Mouse (Mus musculus) myocyte (in vitro differentiated cells): Measurements from ENCODE around the gene Mrgprb2. TPM values are rescaled to one million over a fixed set of nuclear protein-coding genes. Genes with fewer than 3 reads are reported as not detected.

ENCODE experiments used
- H3K27me3 ChIP-seq: one replicate; pipeline ENCODE4 v1.6.1; 2011; ENCODE audit not compliant: control insufficient read depth, insufficient read depth, insufficient read length
- H3K36me3 ChIP-seq: one replicate; pipeline ENCODE4 v1.6.1; 2011; ENCODE audit not compliant: control insufficient read depth, insufficient read depth
- H3K4me2 ChIP-seq: one replicate; pipeline ENCODE4 v1.6.1; 2011; ENCODE audit warnings: low read depth, control low read depth
- H3K4me3 ChIP-seq: one replicate; pipeline ENCODE4 v1.5.1; 2011; ENCODE audit warnings: mild to moderate bottlenecking, control low read depth, moderate library complexity
- H3K79me2 ChIP-seq: one replicate; pipeline ENCODE4 v1.6.1; 2011; ENCODE audit not compliant: control insufficient read depth, insufficient read depth
- H3ac ChIP-seq: one replicate; pipeline ENCODE4 v1.6.1; 2011; ENCODE audit not compliant: control insufficient read depth, insufficient read length
- CEBPB ChIP-seq: IDR thresholded peaks from 2 replicates; pipeline ENCODE4 v1.6.1; 2011; ENCODE audit warnings: mild to moderate bottlenecking, moderate library complexity; ENCODE audit not compliant: poor library complexity, insufficient read depth, severe bottlenecking
- MYOD1 ChIP-seq, 3 experiments: IDR thresholded peaks; one replicate each; pipeline ENCODE4 v1.6.1; 2011; ENCODE audit warnings: control low read depth in 2 of 3, low read depth in 2 of 3, mild to moderate bottlenecking in 2 of 3, moderate library complexity in 1 of 3; ENCODE audit not compliant: insufficient read length in 2 of 3, control insufficient read depth in 1 of 3
- POLR2A ChIP-seq: IDR thresholded peaks from one replicate; pipeline ENCODE4 v1.6.1; 2011; ENCODE audit warnings: low read depth, mild to moderate bottlenecking, control low read depth, moderate library complexity; ENCODE audit not compliant: insufficient read length
- POLR2AphosphoS2 ChIP-seq: IDR thresholded peaks from one replicate; pipeline ENCODE4 v1.6.1; 2011; ENCODE audit warnings: low read depth, control low read depth; ENCODE audit not compliant: insufficient read length
- SRF ChIP-seq: IDR thresholded peaks from one replicate; pipeline ENCODE4 v1.6.1; 2011; ENCODE audit warnings: low read depth; ENCODE audit not compliant: control insufficient read depth, insufficient read length
- TCF12 ChIP-seq: IDR thresholded peaks from one replicate; pipeline ENCODE4 v1.6.1; 2011; ENCODE audit warnings: mild to moderate bottlenecking, control low read depth; ENCODE audit not compliant: poor library complexity, insufficient read depth, severe bottlenecking
- TCF3 ChIP-seq: IDR thresholded peaks from one replicate; pipeline ENCODE4 v1.6.1; 2011; ENCODE audit warnings: low read depth, control low read depth; ENCODE audit not compliant: insufficient read length
- USF1 ChIP-seq: IDR thresholded peaks from one replicate; pipeline ENCODE4 v1.6.1; 2011; ENCODE audit warnings: low read depth, mild to moderate bottlenecking, control low read depth, moderate library complexity
- polyA plus RNA-seq: library from polyadenylated mRNA; unstranded; fragments of >200 nt; fragmentation: generic; extraction: Trizol; gene quantifications from one replicate; pipeline ENCODE4 v1.2.1, GENCODE M21; 2012; ENCODE audit warnings: missing spikeins

Gene Mrgprb2
- polyA plus RNA-seq, result not detected

DNA sequence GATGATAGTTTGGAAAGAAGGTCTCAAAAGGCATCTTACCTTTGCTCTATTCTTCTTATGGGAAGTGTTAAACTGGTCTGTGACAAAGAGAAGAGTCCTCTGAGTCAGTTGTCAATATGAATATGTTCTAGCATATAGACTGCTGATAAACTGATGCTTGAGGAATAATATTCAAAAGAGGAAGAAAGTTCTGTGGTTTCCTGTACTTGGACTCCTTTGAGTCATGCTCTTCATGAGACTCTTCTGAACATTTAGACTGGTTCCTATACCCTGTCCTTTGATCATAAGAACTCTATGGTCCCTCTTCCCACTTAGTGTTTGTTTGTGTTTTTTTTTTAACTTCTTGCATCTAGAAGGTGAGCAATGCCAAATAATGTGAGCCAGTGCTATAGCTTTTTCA, at the start of gene Mrgprb2:
Mrgprb2 (minus strand) TSS at position 101 of the 400 bp plus-strand sequence.
- Histone ChIP-seq H3K27me3 (no peaks in the 10 kb centered on the region), H3K36me3 (no peaks in the 10 kb centered on the region), H3K79me2 (no peaks in the 10 kb centered on the region), H3K4me2 (no peak within 1 kb of the TSS), H3ac (no peak within 1 kb of the TSS), H3K4me3 (no peak within 1 kb of the TSS)
- TF ChIP-seq TCF3 (no peak), MYOD1 (IDR thresholded peaks at IDR 0.05; ENCODE audit: control insufficient read depth in 1 of 3, insufficient read length in 2 of 3, low read depth in 2 of 3) (no peak), USF1 (no peak), TCF12 (no peak), SRF (no peak), POLR2A (no peak), POLR2AphosphoS2 (no peak), CEBPB (no peak)

Other genes with a start within 250 kb of the Mrgprb2 start
- gene Mrgprb8, start 169.6 kb downstream of the Mrgprb2 start, polyA plus RNA-seq, result not detected
- gene Mrgprb1, start 101.7 kb downstream of the Mrgprb2 start, polyA plus RNA-seq, result not detected
- gene Mrgprx2, start 58.8 kb downstream of the Mrgprb2 start, polyA plus RNA-seq, result not detected
- gene Mrgprb3, start 85.7 kb upstream of the Mrgprb2 start, polyA plus RNA-seq, result not detected
- gene Zdhhc13, start 230.9 kb upstream of the Mrgprb2 start, polyA plus RNA-seq, result 9.9 TPM